Mouse (Mus musculus): Measurements from ENCODE around the gene Car5b. TPM values are rescaled to one million over a fixed set of nuclear protein-coding genes. Genes with fewer than 3 reads are reported as not detected.

Car5b gene
- 0.28 and 0.33 TPM in 2 replicates for polyA plus RNA-seq (2015; fragmentation: Nextera tagmentation; extraction: Ambion mirVana)

- 0 out of 2 replicates have a peak within 1 kb of the TSS, but pooled peaks have one; percentile 19 for H3K9ac ChIP-seq (ENCODE audit: low read depth, low read length)
- no peaks in the 10 kb centered on the region for H3K36me3 ChIP-seq (ENCODE audit: control insufficient read depth, insufficient read depth, low read length)
- peak; percentile 100 for ATAC-seq
- H3K27me3 ChIP-seq (replicated peaks; ENCODE audit: control insufficient read depth, insufficient read depth, low read length) = no peaks in the 10 kb centered on the region
- peak within 1 kb of the TSS; percentile 42 for H3K4me3 ChIP-seq (ENCODE audit: low read length)
- H3K27ac ChIP-seq (ENCODE audit: low read length) = no peak within 1 kb of the TSS
- no peaks in the 10 kb centered on the region for H3K9me3 ChIP-seq (ENCODE audit: control insufficient read depth, low read length)
- 11% methylated on average over 22 of the region's 22 CpGs for WGBS
- H3K4me2 ChIP-seq (ENCODE audit: low read depth, low read length) = peak within 1 kb of the TSS; percentile 59
- H3K4me1 ChIP-seq (ENCODE audit: control insufficient read depth, insufficient read depth, low read length) = no peaks in the 10 kb centered on the region
Observed at GRCm38 (mm10) chrX:164027607-164028289, at the start of gene Car5b. Car5b (minus strand) TSS chrX:164027997.

GRCm38 (mm10) chrX:164076040-164076775 is 48.4 kb upstream of the Car5b start, which contains the start of gene Siah1b:
Siah1b (minus strand) TSS chrX:164076493.
- Histone ChIP-seq H3K9ac (ENCODE audit: low read depth, low read length) (peak within 1 kb of the TSS; percentile 76), H3K4me2 (ENCODE audit: low read depth, low read length) (peak within 1 kb of the TSS; percentile 62), H3K4me1 (ENCODE audit: control insufficient read depth, insufficient read depth, low read length) (no peaks in the 10 kb centered on the region), H3K4me3 (ENCODE audit: low read length) (peak within 1 kb of the TSS; percentile 65), H3K9me3 (ENCODE audit: control insufficient read depth, low read length) (no peaks in the 10 kb centered on the region), H3K36me3 (ENCODE audit: control insufficient read depth, insufficient read depth, low read length) (peaks cover 2% of the 10 kb centered on the region; the same call in 1 of the 2 replicates), H3K27ac (ENCODE audit: low read length) (peak within 1 kb of the TSS; percentile 68), H3K27me3 (replicated peaks; ENCODE audit: control insufficient read depth, insufficient read depth, low read length) (no peaks in the 10 kb centered on the region)
- 21% methylated on average over 54 of the region's 54 CpGs for WGBS
- peak; percentile 99 for ATAC-seq

GRCm38 (mm10) chrX:164068968-164069367 is 41.2 kb upstream of the Car5b start:
- no peak for ATAC-seq
- no peak overlapping the region for H3K4me3 ChIP-seq (ENCODE audit: low read length)
- H3K27me3 ChIP-seq (replicated peaks; ENCODE audit: control insufficient read depth, insufficient read depth, low read length) = no peaks in the 10 kb centered on the region
- no peaks in the 10 kb centered on the region for H3K9me3 ChIP-seq (ENCODE audit: control insufficient read depth, low read length)
- H3K4me1 ChIP-seq (ENCODE audit: control insufficient read depth, insufficient read depth, low read length) = no peaks in the 10 kb centered on the region
- no peak overlapping the region for H3K4me2 ChIP-seq (ENCODE audit: low read depth, low read length)
- H3K27ac ChIP-seq (ENCODE audit: low read length) = no peak overlapping the region
- no peak overlapping the region for H3K9ac ChIP-seq (ENCODE audit: low read depth, low read length)
- whole genome bisulfite sequencing = 76% methylated on average over 4 of the region's 4 CpGs
- peaks cover 2% of the 10 kb centered on the region; the same call in 1 of the 2 replicates for H3K36me3 ChIP-seq (ENCODE audit: control insufficient read depth, insufficient read depth, low read length)

GRCm38 (mm10) chrX:164066185-164066584 is 38.4 kb upstream of the Car5b start:
- Histone ChIP-seq H3K27ac (ENCODE audit: low read length) (no peak overlapping the region), H3K4me1 (ENCODE audit: control insufficient read depth, insufficient read depth, low read length) (no peaks in the 10 kb centered on the region), H3K9me3 (ENCODE audit: control insufficient read depth, low read length) (no peaks in the 10 kb centered on the region), H3K4me2 (ENCODE audit: low read depth, low read length) (no peak overlapping the region), H3K4me3 (ENCODE audit: low read length) (no peak overlapping the region), H3K36me3 (ENCODE audit: control insufficient read depth, insufficient read depth, low read length) (no peaks in the 10 kb centered on the region; the same call in 1 of the 2 replicates), H3K9ac (ENCODE audit: low read depth, low read length) (no peak overlapping the region), H3K27me3 (replicated peaks; ENCODE audit: control insufficient read depth, insufficient read depth, low read length) (no peaks in the 10 kb centered on the region)
- WGBS = 10% methylated on average over 2 of the region's 2 CpGs
- peak; percentile 66; the same call in 1 of the 2 replicates for ATAC-seq

GRCm38 (mm10) chrX:164059070-164059469 is 31.3 kb upstream of the Car5b start:
- H3K9ac ChIP-seq (ENCODE audit: low read depth, low read length) = no peak overlapping the region
- WGBS = 73% methylated on average over 4 of the region's 4 CpGs
- no peak overlapping the region for H3K4me2 ChIP-seq (ENCODE audit: low read depth, low read length)
- no peaks in the 10 kb centered on the region for H3K36me3 ChIP-seq (ENCODE audit: control insufficient read depth, insufficient read depth, low read length)
- H3K9me3 ChIP-seq (ENCODE audit: control insufficient read depth, low read length) = no peaks in the 10 kb centered on the region
- H3K4me3 ChIP-seq (ENCODE audit: low read length) = no peak overlapping the region
- H3K4me1 ChIP-seq (ENCODE audit: control insufficient read depth, insufficient read depth, low read length) = no peaks in the 10 kb centered on the region
- no peak for ATAC-seq
- H3K27me3 ChIP-seq (replicated peaks; ENCODE audit: control insufficient read depth, insufficient read depth, low read length) = no peaks in the 10 kb centered on the region
- no peak overlapping the region for H3K27ac ChIP-seq (ENCODE audit: low read length)

GRCm38 (mm10) chrX:164058523-164058922 is 30.7 kb upstream of the Car5b start:
- H3K9me3 ChIP-seq (ENCODE audit: control insufficient read depth, low read length) = no peaks in the 10 kb centered on the region
- 89% methylated on average over 3 of the region's 3 CpGs for WGBS
- H3K4me1 ChIP-seq (ENCODE audit: control insufficient read depth, insufficient read depth, low read length) = no peaks in the 10 kb centered on the region
- H3K4me3 ChIP-seq (ENCODE audit: low read length) = no peak overlapping the region
- no peaks in the 10 kb centered on the region for H3K36me3 ChIP-seq (ENCODE audit: control insufficient read depth, insufficient read depth, low read length)
- H3K4me2 ChIP-seq (ENCODE audit: low read depth, low read length) = no peak overlapping the region
- H3K27me3 ChIP-seq (replicated peaks; ENCODE audit: control insufficient read depth, insufficient read depth, low read length) = no peaks in the 10 kb centered on the region
- no peak overlapping the region for H3K9ac ChIP-seq (ENCODE audit: low read depth, low read length)
- ATAC-seq = no peak
- H3K27ac ChIP-seq (ENCODE audit: low read length) = no peak overlapping the region

- Histone ChIP-seq H3K4me2 (ENCODE audit: low read depth, low read length) (no peak overlapping the region), H3K27me3 (replicated peaks; ENCODE audit: control insufficient read depth, insufficient read depth, low read length) (no peaks in the 10 kb centered on the region), H3K9ac (ENCODE audit: low read depth, low read length) (no peak overlapping the region), H3K27ac (ENCODE audit: low read length) (no peak overlapping the region), H3K9me3 (ENCODE audit: control insufficient read depth, low read length) (no peaks in the 10 kb centered on the region), H3K4me1 (ENCODE audit: control insufficient read depth, insufficient read depth, low read length) (no peaks in the 10 kb centered on the region), H3K36me3 (ENCODE audit: control insufficient read depth, insufficient read depth, low read length) (no peaks in the 10 kb centered on the region), H3K4me3 (ENCODE audit: low read length) (no peak overlapping the region)
- 64% methylated on average over 4 of the region's 4 CpGs for WGBS
- no peak for ATAC-seq
Observed at GRCm38 (mm10) chrX:164055726-164056125, 27.9 kb upstream of the Car5b start.

- Histone ChIP-seq H3K4me3 (ENCODE audit: low read length) (no peak overlapping the region), H3K27me3 (replicated peaks; ENCODE audit: control insufficient read depth, insufficient read depth, low read length) (no peaks in the 10 kb centered on the region; the same call in 1 of the 2 replicates), H3K9ac (ENCODE audit: low read depth, low read length) (no peak overlapping the region), H3K27ac (ENCODE audit: low read length) (no peak overlapping the region), H3K4me1 (ENCODE audit: control insufficient read depth, insufficient read depth, low read length) (no peaks in the 10 kb centered on the region), H3K9me3 (ENCODE audit: control insufficient read depth, low read length) (no peaks in the 10 kb centered on the region), H3K36me3 (ENCODE audit: control insufficient read depth, insufficient read depth, low read length) (no peaks in the 10 kb centered on the region), H3K4me2 (ENCODE audit: low read depth, low read length) (no peak overlapping the region)
- ATAC-seq = no peak
- 76% methylated on average over 2 of the region's 2 CpGs for WGBS
Observed at GRCm38 (mm10) chrX:164046736-164047135, 18.9 kb upstream of the Car5b start.

- Histone ChIP-seq H3K9ac (ENCODE audit: low read depth, low read length) (no peak overlapping the region), H3K9me3 (ENCODE audit: control insufficient read depth, low read length) (no peaks in the 10 kb centered on the region), H3K4me1 (ENCODE audit: control insufficient read depth, insufficient read depth, low read length) (no peaks in the 10 kb centered on the region), H3K27ac (ENCODE audit: low read length) (no peak overlapping the region), H3K27me3 (replicated peaks; ENCODE audit: control insufficient read depth, insufficient read depth, low read length) (no peaks in the 10 kb centered on the region; the same call in 1 of the 2 replicates), H3K4me3 (ENCODE audit: low read length) (no peak overlapping the region), H3K4me2 (ENCODE audit: low read depth, low read length) (no peak overlapping the region), H3K36me3 (ENCODE audit: control insufficient read depth, insufficient read depth, low read length) (no peaks in the 10 kb centered on the region)
- 64% methylated on average over 13 of the region's 13 CpGs for WGBS
- no peak for ATAC-seq
Observed at GRCm38 (mm10) chrX:164042069-164042468, 14.3 kb upstream of the Car5b start.
